Mouse (Mus musculus) layer of hippocampus, adult 9-10 months (tissue): ENCODE measurements around the gene Btnl2.
"Not testable (repeated sequence)": the region's sequence is repeated elsewhere in the genome, so short reads cannot be mapped to it uniquely, and the experiment has no call there.

Source experiments
- DNase-seq: peaks from one replicate; pipeline ENCODE4 v3.0.0; 2022; ENCODE audit warnings: low spot score

Gene Btnl2

GRCm38 (mm10) chr17:34354539-34354938 lies at the start of gene Btnl2:
Gene Btnl2 (plus strand): TSS chr17:34354822.
- no peak for DNase-seq

DNA sequence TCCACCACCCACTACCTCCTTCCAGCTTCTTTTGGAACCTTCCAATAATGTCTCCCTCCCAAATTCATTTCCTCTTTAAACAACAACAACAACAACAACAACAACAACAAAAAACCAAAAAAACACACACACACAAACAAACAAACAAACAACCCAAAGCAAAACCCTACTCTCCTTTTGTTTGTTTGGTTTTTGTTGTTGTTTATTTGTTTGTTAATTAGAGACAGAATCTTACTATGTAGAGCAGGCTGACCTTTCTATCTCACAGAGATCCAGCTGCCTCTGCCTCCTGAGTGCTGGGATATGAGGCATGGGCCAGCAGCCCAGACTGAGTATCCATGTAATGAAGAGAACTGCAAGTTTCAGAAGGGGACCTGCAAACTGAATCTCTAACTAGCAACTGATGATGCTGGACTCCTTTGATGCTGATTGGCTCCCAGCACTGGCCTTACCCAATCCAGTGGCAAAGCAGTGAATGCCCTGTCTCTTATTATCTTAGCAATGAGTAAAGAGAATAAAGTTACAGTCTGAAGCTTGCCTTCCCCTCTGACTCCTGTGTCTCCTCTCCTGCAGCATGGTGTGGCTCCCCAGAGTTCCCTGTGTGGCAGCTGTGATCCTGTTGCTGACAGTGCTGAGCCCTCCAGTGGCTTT lies 49.1 kb upstream of the Btnl2 start, which contains the start of gene H2-Eb1:
H2-Eb1 (plus strand) TSS at position 488 of the 651 bp plus-strand sequence.
- DNase-seq, result peak; percentile 95

DNA sequence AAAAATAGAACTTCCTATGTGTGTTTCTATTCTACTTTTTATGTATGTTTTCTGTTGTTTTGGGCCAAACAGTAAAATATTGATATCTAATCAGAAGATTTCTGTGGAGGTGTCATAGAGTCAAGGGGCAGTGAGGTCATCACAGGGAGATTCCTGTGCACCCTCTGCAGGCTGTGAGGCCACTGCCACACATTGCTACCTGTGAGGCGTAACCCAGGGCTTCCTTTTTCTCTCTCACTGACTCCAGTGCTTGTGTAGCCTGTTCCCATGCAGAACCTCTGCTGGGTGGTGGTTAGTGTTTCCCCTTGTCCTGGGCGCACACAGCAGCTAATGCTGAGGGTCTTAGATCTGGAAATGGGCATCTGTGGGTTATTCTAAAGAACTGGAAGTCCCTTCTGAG lies 48.2 kb upstream of the Btnl2 start:
- DNase-seq, result no peak

DNA sequence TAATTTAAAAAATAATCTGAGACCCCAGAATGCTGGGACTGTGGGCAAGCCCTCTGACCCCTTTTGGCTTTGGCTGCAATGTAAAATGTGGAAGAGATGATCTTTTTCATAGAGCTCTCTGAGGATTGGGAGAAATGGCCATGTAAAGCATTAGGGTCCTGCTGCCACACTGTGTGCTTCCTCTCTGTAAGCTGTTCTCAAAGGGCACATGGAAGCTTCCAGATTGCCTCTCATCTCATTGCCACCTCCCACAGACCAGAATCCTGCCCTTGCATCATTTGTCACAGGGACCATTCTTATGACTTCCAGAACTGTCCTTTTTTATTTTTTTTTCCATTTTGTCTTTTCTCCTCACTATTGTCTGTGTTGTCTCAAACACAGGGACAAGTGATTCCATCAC lies 47.4 kb upstream of the Btnl2 start:
- no peak for DNase-seq

DNA sequence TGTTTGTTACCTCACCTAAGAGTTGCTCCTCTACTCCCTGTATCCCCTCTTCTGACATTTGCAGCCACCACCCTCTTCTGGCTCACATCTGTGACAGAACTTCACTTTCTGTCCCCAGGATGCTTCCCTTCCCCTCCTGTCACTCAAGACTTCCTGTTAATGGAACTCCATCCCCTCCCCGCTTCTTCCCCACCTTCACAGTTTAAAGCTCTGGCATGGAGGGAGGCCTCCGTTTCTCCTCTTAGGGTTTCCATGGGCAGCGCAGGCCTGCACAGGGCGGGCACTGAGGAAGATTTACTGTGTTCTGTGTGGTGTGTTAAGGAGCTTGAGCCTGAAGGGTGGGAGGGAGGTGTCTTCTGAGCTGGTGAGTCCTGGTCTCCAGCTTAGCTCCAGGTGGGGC lies 46.5 kb upstream of the Btnl2 start:
- DNase-seq, result no peak

- DNase-seq, result no peak
These were observed 45.4 kb upstream of the Btnl2 start for GRCm38 (mm10) chr17:34309225-34309624.

DNA sequence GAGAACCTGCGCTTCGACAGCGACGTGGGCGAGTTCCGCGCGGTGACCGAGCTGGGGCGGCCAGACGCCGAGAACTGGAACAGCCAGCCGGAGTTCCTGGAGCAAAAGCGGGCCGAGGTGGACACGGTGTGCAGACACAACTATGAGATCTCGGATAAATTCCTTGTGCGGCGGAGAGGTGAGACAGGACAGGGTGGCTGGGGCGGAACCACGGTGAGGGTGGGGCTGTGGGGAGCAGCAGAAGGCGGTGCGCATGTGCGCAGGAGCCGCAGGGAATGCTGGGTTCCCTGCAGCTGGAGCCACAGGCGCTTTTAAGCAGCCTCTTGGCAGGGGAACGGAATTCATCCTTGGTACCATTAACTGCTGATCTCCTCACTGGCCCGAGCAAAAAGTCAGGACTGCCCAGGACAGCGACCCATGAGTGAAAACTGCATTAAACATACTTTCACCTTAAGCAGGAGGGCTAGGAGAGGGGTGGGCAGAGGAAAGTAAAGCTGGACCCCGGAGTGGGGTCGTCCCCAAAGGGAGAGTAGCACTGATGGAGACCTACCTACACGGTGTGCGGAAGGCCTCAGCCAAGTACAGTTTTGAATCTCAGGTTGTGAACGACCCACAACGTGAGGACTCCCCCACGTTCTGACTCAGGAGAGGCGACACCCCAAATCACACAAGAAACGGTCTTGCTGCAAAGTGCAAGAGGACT lies 44.8 kb upstream of the Btnl2 start:
- no peak for DNase-seq

- DNase-seq, result not testable (repeated sequence)
These were observed 44.1 kb upstream of the Btnl2 start for GRCm38 (mm10) chr17:34310526-34310925.

GRCm38 (mm10) chr17:34312185-34312584 lies 42.4 kb upstream of the Btnl2 start:
- no peak for DNase-seq

GRCm38 (mm10) chr17:34313393-34313792 lies 41.2 kb upstream of the Btnl2 start:
- DNase-seq, result peak; percentile 55

- no peak for DNase-seq
These were observed 40.3 kb upstream of the Btnl2 start for GRCm38 (mm10) chr17:34314286-34314685.

DNA sequence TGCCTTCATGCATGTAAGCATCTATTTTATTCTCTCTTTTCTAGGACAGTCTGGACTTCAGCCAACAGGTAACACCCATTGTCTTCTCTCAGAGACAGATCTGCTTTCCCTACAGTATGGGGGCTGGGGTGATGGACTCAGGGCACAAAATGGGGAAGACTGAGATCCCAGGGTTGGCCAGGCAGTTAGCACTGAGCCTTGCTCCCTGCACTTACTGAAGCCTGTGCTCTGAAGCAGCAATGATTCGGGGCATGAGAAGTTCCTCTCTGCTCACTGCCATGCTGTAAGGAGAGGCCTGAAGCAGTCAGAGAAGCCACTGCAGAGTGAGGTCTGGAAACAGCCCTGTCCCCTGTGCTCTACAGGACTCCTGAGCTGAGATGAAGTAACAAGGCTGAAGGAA lies 39.1 kb upstream of the Btnl2 start:
- DNase-seq, result no peak

DNA sequence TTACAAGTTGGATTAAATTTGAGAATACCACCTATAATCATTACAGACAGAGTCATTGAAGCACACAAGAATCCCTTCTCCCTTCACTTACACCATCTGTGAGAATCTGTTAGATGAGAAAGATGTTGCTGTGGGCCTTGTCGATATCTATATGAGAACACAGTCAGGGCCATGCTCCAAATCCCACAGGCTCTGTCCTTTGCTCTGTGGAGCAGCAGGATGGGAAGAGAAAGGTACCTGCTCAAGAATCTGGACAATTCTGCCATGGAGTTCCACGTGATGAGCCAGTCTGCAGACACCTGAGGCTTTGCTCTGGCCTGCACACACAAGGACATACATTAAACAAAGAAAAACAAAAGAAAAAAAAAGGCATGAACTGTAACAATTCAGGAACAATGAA lies 37.9 kb upstream of the Btnl2 start:
- DNase-seq, result no peak

DNA sequence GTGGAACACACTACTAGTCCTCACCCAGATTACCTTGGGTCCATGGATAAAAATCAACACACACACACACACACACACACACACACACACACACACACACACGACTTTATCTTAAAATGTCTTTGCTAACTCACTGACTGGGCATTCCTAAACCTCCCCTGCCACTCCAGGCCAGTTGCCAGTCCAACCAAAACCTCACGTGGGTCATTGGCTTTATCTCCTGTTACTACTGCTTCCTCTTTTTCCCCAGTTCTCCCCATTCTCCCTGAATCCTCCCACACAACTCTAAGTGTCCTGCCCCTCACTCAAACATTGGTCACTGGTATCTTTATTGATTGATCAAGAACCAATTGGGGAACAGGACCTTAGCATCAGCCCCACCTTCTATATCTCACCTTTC lies 37.3 kb upstream of the Btnl2 start:
- DNase-seq, result no peak

DNA sequence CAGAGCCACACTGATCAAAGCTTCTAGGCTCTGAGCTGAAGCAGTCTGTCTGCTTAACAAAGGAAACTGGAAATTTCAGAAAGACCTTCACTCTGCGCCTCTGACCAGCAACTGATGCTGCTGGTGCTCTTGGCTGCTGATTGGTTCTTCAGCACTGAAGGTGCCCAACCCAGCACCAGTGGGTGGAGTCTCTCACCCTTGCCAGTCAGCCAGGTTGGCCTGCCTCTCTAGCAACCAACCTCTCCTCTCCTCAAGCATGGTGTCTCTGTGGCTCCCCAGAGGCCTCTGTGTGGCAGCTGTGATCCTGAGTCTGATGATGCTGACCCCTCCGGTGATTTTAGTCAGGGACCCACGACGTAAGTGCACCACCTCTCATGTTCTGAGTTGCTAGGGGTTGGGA lies 29.2 kb upstream of the Btnl2 start, which contains the start of gene H2-Eb2:
H2-Eb2 (plus strand) TSS at position 230 of the 400 bp plus-strand sequence.
- DNase-seq, result no peak

- DNase-seq, result no peak
These were observed 28.2 kb upstream of the Btnl2 start for GRCm38 (mm10) chr17:34326373-34326772.

DNA sequence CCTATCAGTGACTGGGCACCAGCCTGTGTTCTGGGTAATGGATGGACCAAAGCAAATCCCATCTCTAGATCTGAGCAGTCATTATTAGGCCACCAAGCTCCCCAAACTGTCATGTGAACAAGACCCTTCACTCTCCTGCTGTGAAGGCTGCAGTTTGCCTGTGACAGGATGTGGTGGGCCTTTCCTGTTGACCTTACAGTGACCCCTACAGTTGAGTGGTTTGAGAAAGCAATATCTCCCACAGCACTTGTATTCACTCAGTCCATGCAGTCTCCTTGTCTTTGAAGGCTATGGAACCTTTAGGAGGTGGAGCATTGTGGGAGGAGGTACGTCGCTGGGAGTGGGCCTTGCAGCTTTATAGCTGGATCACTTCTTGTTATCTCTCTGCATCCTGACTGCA lies 24.8 kb upstream of the Btnl2 start:
- DNase-seq, result no peak

DNA sequence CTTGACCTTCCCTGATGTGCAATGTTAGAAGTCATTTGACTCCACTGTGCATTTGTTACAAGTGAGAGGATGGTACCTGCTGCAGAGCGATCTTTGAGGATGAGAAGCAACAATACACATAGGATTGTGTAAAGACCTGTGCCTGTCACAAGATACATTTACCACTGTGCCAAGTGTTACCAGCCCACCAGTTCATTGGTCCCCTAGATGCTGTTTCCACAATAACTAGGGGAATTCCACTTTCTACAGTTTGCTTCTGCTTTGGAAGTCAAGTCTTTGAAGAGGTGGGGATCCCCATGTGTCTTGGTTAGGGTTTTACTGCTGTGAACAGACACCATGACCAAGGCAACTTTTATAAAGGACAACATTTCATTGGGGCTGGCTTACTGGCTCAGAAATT lies 23.4 kb upstream of the Btnl2 start:
- DNase-seq, result no peak

DNA sequence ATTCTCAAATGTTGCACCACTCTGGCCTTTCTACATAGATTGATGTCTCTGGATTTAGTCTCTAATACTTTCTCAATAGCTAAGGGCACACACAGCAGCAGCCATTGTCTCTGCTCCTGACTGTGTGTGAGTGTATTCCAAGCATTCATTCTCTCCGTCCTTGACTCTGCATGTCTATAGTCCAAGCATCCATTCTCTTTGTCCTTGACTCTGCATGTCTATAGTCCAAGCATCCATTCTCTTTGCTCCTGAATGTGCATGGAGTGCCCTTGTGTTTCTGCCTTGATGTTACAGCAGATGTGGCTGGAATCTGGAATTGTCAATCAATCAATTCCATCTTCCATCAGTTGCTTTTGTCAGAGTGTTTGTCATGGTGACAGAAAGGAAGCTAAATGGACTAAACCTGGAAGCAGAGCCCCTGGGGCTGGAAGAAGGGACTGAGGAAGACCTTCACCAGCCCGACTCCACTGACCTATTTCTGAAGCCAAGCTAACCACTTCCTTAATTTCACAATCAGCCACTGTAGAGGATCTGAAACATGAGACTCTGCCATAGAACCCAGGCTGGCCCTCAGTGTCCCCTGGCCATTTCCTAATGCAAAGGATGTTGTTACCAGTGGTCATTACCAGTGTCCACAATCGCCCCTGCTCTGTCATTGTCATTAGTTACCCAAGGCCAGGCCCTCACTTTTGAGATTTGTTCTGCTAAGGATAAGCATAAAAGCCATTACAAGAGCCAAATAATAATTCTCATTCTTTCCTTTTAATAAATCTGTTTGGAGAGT lies 13.8 kb upstream of the Btnl2 start:
- no peak for DNase-seq

GRCm38 (mm10) chr17:34344882-34345281 lies 9.7 kb upstream of the Btnl2 start:
- no peak for DNase-seq

DNA sequence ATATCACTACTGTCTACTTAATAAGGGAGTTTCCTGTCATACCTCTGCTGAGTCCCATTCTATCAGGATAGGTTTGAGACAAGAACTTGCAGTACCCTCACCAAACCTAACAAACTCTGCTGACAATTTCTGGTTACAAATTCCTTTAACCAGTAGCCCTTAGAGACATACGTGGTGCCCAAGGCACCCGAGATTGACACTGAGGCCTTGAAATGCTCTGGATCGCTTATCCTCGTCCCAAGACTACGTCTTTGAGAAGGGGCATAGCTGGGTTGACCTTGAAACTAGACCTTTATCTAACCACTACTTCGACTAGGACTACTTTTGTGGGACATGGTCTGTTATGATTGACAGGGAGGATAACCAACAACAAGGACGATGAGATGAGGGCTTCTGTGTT lies 9.1 kb upstream of the Btnl2 start:
- no peak for DNase-seq

- DNase-seq, result no peak
These were observed 8.6 kb upstream of the Btnl2 start for GRCm38 (mm10) chr17:34346041-34346440.
